Mouse (Mus musculus) layer of hippocampus, adult 9-11 months (tissue): ENCODE measurements around the gene Sp140.
"Not testable (repeated sequence)": the region's sequence is repeated elsewhere in the genome, so short reads cannot be mapped to it uniquely, and the experiment has no call there.

Experiments
- DNase-seq: peaks from one replicate; pipeline ENCODE4 v3.0.0; 2022

Sp140 gene

DNA sequence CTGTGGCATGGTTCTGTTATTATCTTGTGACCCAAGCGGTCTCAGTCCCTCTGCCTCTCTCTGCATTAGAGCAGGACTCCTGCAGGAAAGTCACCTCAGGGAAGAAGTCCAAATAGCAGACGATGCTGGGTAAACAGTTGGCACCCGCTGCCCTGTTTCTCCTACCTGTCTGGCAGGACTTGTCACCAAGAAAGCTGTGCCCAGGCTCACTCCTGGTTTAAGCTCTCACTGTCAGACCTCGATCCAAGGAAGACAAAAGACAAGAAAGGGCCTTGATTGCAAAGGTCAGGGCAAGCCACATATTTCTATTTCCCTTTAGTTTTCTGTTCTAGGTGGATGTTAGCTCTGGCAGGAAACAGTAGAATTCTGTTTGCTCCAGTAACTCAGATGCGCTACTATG, 50.3 kb downstream of the Sp140 start:
- DNase-seq = not testable (repeated sequence)

DNA sequence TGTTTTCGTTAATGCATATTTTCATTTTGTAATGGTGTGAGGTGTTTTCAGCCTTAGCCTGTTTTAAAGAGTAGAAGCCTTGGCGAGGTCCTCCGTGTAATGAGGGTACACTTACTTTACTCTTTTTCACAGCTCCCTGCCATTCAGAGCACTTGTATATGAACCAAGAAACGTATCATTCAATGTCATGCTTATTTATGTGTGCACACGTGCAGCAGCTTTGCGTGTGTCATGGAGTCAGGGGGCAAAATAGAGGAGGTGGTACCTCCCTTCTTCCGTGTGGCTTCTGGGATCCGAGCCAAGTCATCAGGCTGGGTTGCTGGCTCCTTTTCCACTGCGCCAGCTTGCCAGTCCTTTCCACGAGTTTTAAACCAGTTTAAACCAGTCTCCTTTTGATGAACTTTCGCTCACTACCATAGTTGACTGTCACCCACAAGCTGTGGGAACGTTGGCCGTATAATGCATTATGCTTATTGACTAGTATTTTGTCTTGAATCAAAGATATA, 51.6 kb downstream of the Sp140 start:
- peak; percentile 8 for DNase-seq

DNA sequence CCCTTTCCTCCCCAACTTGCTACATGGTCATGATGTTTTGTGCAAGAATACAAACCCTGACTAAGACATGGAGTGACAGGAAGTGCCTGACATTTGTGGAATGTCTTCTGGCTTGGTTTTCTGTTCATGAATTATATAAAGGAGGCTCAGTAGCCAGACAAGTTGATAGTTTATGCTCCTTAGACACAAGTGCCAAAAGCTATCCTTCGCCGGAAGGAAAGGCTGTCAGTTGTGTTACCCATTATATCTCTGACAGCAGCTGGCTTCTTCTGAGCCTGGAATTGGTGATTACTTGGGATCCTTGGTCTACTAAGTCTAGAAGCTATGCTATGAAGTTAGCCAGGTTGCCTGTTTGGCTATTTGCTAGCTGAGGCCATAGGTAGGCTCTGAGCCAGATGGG, 57.0 kb downstream of the Sp140 start:
- DNase-seq = not testable (repeated sequence)

DNA sequence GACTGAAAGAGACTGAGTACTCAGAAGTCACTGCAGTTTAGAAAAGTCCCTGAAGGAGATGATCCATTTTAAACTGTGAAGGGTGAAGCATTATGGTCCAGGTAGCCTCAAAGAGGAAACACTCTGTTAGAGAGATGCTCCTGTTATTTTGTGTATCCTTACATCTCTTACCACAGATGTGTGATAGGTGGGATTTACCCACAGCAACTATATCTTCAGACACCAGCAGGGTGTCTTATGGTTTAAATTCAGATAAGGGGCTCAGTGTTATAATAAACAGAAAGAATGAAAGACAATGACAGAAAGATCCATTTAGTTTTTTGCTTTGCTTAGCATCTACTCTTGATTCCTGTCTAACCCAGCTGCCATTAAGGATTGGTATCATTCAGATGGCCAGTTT, 64.1 kb downstream of the Sp140 start:
- DNase-seq = no peak

DNA sequence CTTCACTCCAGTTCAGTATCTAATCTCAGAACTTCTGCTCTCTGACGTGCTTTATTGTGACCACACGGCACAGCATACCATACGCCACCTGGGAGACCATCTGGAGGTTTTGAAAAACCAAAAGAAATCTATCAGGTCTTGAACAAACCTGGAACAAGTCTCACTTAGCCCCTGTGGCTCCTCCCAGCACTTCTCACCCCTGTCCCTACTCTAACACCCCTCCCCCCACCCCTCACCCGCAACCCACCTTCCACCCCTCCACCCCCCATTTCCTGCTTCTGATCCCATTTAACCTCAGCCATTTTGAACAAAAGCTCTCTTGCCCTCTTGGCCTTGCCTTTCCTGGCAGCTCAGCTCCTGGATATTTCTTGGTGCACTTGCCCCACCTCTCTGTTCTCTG, 80.0 kb downstream of the Sp140 start:
- DNase-seq = no peak

DNA sequence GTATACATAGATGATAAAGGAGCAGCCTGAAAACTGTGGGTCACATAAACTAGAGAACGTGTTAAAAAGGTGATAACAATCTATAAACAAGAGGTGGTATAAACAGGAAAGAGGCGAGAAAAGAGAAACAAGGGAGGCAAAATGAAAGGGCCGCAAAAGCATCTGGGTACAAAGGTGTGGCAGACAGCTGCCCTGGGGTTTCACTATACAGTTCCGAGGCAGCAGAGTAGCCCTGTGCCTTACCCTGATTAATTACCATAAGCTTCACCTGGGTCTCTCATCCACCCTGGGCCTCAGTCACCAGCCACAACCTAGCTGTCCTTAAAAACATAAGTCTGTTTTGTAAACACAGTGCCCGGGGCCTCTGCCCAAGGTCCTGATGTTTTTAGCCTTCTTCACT, 86.5 kb downstream of the Sp140 start:
- DNase-seq = no peak

DNA sequence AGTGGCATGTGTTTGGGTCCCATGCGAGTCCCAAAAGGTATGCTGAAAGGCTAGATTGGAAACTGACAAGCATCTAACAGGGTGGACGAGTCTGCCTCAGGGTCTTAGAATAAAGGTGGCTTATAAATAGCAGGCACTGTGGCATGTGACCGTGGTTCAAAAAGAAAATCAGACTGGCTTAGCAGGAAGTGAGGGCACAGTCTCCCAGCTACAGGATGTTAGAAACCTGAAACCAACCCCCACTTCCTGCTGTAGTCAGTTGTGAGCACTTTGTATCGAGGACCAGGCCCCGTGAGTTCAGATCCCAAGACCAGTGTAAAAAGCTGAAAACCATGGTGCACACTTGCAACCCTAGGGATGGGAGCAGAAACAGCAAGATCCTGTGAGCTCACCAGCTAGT, 87.2 kb downstream of the Sp140 start:
- no peak for DNase-seq

DNA sequence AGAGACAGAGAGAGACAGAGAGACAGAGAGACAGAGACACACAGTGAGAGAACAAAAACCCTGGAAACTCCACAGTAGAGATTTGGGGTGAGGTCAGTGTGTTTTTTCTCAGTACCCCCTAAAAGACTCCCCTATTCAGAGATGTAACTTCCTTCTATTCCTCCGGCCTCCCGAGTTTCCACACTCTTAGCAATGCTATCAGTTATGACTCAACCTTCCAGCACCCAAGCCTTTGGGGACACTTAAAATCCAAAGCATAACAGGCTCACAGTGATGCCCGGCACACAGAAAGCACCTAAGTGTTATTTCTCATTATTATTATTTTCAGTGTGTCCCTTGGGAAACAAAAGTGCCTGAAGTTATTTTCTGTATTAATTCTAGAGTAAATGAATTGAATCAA, 90.4 kb downstream of the Sp140 start:
- no peak for DNase-seq

DNA sequence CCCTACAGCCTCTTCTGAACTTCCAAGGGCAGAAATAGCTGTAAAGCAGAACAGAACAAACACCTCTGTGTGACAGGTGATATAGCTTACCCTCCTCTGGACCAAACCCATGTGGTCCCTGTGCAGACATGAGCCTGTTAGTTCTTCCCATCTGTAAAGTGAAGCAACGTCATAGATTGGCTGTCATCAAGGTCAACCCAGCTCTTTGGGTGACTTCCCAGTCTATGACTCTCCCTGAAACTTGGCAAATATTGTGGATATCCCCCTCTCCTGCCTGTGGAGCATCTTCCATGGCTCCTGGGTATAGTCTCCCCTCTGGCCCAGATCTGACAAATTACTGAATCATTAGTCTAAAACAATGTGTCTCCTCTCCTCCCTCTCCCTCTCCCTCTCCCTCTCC, 92.1 kb downstream of the Sp140 start:
- no peak for DNase-seq

DNA sequence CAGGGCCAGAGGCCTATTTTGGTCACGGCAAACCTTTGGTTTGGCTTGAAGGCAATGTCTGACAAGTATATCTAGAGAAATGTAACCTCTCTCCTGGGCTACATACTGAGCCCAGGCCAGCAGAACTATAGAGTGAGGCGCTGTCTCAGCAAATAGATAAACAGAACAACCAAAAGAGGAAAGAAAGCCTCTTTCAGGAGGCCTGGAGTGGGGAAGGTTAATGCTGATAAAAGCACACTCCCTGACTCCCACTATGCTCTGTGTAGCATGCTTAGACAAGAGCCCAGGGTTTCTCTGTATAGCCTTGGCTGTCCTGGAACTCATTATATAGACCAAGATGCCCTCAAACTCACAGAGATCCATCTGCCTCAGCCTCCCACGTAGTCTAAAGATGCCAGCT, 93.1 kb downstream of the Sp140 start:
- no peak for DNase-seq
